Mouse (Mus musculus) spleen, postnatal 4 days (tissue): ENCODE measurements around the gene Lrpprc.

Source experiments
- DNase-seq, 2 experiments: peaks; one replicate each; pipeline ENCODE4 v3.0.0; 2022; ENCODE audit warnings: low spot score in 2 of 2

The Lrpprc gene

DNA sequence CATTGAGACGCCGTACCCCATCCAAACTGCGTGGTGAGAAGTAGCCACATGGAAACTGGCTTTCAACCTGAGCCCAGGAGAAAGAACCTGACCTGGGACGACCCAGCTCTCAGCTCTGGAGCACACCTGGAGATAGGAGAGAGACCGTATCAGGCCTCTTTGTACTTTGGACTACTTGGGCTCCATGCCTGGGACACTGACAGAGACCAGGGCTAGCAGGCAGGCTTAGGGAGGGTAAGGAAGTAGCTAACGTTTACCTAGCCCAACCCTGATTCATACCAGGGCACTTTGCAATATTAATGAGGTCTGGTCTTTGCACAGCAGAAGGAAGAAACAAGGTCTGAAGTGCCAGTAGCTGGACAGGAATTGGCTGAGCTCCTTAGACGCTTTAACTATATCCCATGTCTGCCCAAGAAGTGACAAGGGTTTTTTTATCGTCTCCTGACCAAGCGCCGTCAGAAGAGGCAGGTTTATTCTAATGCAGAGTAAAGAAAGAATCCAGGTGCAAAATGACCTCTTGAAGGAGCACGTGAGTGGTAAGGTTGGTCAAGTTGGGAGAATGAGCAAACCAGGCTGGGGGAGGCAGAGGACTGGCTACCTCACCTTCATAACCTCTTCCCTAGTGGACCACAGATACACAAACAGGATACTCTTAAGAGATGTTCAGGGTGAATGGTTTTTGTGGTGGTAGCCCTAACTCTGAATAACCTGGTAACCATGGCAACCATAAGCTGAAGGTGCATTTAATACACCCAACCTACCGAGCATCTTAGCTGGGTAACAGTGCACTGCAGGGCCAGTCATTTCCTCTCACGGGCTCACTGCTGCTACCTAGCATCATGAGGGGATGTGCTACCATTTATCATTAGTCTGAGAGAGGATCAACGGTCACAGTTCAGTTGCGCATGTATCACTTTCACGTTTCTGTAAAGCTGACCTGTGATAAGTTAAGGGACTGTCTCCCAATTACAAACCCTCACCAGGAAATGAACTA, 117.9 kb downstream of the Lrpprc start:
- no peak for DNase-seq

DNA sequence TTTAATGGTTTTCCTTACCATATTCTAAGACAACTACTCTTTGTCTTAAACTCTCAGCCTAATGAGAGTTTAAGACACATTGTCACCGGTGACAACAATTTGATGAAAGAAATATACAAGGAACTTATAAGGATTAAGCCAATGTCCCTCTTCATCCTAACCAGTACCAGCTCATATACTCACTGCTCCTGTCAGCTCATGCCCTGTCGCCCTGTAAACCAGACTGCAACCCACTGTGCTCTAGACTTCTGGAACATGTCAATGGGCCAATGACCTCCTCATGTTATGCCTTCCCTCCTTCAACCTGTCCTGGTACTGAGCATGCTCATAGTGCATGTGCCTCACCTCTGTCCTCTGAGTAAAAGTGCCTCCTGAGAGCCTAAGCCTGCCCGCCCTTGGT, 122.7 kb downstream of the Lrpprc start:
- DNase-seq: no peak

DNA sequence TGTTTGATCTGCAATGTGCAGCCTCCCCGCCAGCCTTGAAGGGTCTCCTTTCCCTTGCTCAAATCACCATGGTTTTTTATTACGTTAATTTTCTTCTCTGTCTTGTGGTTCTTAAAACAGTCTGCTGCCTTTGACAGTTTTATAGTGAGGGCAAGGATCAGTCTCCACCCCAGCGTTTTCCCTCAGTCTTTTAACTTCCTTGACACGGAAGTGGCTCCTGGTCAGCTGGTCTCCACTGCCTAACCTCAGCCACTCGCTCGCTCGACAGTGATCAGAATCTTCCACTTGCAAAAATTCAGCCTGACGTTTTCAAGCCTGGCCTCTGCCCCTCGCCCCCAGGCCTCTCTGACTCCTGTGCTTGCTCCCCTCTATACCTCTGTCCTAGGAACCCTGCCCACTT, 124.9 kb downstream of the Lrpprc start:
- no peak for DNase-seq

- DNase-seq: no peak
Observed at GRCm38 (mm10) chr17:84665053-84665452, 125.5 kb downstream of the Lrpprc start.

DNA sequence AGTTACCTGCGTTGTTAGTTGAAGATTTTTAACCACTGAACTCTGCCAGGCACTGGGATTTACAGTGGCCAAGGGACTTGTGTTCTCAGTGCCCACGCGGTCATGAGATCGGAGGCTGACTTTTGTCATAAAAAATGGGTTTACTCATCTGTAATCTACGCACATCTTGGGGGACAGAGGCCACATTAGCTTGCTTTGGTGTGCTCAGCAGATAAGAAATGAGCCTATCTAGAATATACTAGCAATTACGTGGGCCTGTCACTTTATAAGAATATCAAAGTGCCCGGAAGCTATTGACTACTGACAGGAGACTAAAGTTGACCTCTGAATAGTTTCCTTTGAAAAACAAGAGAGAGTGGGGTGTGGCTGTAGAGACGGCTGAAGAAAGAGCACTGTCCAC, 131.6 kb downstream of the Lrpprc start:
- DNase-seq: no peak

DNA sequence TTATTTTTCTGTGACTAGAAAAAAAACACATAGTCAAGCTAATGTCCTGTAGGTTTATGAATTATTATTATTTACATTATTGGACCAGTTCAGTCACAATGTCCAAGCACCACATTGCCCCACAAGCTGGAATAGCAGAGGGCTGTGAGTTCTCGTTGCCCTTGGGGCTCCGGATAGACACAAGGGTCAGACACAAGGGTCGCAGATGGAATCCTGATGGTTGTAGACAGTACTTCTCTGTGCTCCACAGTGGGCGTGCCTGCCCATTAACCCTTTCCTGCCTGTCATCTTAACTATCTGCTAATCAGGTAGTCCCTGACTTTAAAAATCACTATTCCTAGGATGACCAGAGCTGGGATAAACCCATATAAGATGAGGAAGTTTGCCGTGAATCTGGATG, 132.4 kb downstream of the Lrpprc start:
- DNase-seq: no peak

DNA sequence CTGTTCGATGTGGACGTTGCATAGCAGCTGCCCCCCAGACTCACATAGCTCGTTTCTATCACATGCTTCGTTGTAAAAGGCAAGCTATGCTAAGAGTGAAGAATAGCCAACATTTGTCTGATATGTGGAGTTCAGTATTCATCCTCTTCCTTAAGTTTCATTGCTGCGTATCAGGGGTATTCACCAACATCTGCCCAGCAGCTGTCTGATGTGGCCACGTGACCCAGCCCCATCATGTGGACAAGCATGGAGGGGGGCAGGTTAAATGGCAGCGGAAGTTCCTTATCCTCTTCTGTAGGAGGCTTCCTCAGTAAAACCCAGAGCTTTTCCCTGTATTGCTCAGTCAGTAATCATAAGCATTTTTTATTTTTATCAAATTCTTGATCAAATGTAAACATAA, 132.8 kb downstream of the Lrpprc start:
- DNase-seq: no peak

DNA sequence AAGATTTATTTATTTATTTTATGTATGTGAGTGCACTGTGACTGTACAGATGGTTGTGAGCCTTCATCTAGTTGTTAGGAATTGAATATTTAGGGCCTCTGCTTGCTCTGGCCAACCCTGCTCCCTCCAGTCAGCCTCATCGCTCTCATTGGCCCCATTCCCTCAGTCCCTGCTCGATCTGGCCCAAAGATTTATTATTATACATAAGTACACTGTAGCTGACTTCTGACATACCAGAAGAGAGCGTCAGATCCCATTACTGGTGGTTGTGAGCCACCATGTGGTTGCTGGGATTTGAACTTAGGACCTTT, 133.2 kb downstream of the Lrpprc start:
- DNase-seq: no peak

- DNase-seq: no peak
Observed at GRCm38 (mm10) chr17:84656653-84657421, 133.8 kb downstream of the Lrpprc start.

DNA sequence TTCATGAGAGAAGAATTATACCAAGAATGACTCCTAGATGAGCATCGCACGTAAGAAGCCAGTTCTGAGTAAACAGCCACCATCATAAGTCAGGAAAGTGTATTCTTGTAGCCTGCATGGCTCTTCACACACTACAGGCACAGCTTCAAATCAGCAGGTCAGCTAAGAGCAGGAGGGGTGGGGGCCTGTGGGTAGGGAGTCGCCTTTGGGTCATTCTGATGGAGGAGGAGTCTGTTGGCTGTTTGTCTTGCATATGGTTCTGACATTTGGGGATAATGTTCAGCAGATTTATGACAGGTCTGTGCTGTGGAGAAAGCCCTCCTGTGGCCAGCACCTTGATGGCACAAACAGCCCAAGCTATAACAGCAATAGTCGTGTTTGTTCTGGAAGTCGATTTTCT, 134.4 kb downstream of the Lrpprc start:
- DNase-seq: no peak
